Mouse (Mus musculus) spleen, embryonic (tissue): ENCODE measurements around the gene Gm3252.
"Not testable (repeated sequence)": the region's sequence is repeated elsewhere in the genome, so short reads cannot be mapped to it uniquely, and the experiment has no call there.

Experiments used
- CTCF ChIA-PET: fragments of 350-600 bp; sonication (Branson Sonifier 250); formaldehyde crosslinking; loops from one replicate; lab custom pipeline; 2022; lab: Charles Lee

Gm3252 gene

GRCm38 (mm10) chr14:4726038-4726880 is at the start of gene Gm3252:
Gm3252 (plus strand) TSS chr14:4726775.
- CTCF ChIA-PET = not testable (repeated sequence)

GRCm38 (mm10) chr14:4708938-4709337 is 17.6 kb upstream of the Gm3252 start, which contains the start of gene Gm7876:
Gm7876 (plus strand) TSS chr14:4709238.
- CTCF ChIA-PET = not testable (repeated sequence)

DNA sequence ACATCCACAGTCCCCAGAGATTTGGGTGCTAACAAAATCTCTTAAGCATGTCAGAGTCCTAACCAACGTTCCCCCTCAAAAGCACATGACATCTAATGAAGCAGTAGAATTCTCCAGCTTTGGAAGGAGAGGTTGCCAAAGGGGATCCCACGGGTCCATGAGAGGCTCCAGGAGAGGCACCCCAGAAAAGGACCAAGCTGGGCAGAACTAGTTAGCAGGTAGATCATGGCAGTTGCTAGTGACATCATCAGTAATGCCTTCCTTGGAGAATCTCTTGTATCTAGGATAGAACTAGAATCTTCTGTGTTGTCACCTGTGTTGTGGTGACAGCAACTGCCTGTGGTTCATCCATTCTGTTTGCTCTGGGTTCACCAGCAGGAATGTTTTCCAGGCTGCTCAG is 49.5 kb downstream of the Gm3252 start, which contains the start of gene Gm9602:
Gene Gm9602, plus strand, starts transcription at position 301 of the 400 bp plus-strand sequence.
- CTCF ChIA-PET = not testable (repeated sequence)
